7 mouse cellular contexts compared by ENCODE assay signal in the genomic region with DNA sequence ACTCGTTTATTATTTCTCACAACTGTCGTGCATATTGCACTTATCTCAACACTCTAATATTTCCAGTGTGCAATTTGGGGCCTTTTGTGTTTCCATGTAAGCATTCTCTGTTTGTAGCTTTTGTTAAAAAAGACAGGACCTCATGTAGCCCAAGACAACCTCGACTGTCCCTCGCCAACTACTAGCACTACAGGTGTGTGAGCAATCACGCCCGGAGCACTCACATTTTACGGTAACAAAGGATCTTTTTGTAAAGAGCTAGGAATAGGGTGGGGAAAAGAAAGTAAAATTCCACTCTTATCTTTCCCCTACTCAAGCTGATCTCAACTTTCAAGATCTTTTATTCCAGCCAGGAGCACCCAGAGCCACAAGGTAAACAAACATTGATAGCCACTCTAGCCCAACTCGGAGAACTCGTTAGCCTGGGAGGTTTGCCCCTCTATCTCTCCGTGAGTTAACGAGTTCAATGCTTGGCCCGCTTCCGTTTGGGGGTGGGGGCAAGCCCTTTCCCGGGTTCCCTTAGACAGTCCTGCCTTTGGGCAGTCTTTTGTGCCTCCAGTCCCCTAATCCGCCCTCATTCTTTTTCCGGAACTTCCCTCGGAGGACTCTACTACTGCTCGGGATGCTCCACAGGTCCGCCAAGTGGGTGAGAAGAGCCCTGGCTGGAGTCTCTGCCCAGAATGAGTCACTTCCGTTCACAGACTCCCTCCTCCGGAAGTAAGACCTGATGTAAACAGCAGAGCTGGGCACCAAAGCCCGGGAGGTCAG. TPM values are rescaled to one million over a fixed set of nuclear protein-coding genes. Genes with fewer than 3 reads are reported as not detected.
DNase-seq lines count a peak whose midpoint lies in the region; ATAC-seq lines count a peak whose summit lies in the region.

A gene (plus strand): TSS at position 732 of the 768 bp plus-strand sequence.

- H3K36me3 ChIP-seq in intestine, embryonic 16.5 days (ENCODE audit: control insufficient read depth, insufficient read depth, low read length), result no peaks in the 10 kb centered on the region
- no peaks in the 10 kb centered on the region for H3K36me3 ChIP-seq in midbrain, embryonic 11.5 days (ENCODE audit: control insufficient read depth, insufficient read depth, low read length)

- peak; percentile 79 for DNase-seq in adrenal gland, adult 2 months
- DNase-seq in embryo, embryonic 11 days, result peak; percentile 82
- DNase-seq in gastrocnemius, postnatal 25 days, result peak; percentile 67
- DNase-seq in left cerebral cortex, postnatal 4 days, result peak; percentile 43
- DNase-seq in midbrain, embryonic 11.5 days (ENCODE audit: low spot score, missing footprints), result peak; percentile 95
- peak; percentile 53 for DNase-seq in right cerebral cortex, postnatal 4 days

- H3K27ac ChIP-seq in intestine, embryonic 16.5 days (ENCODE audit: low read length), result peak within 1 kb of the TSS; percentile 92
- H3K27ac ChIP-seq in midbrain, embryonic 11.5 days (ENCODE audit: low read depth, low read length), result peak within 1 kb of the TSS; percentile 89

- no peaks in the 10 kb centered on the region for H3K9me3 ChIP-seq in intestine, embryonic 16.5 days (ENCODE audit: control insufficient read depth, low read length)
- H3K9me3 ChIP-seq in midbrain, embryonic 11.5 days (ENCODE audit: control insufficient read depth, low read length), result no peaks in the 10 kb centered on the region

- no peaks in the 10 kb centered on the region for H3K4me1 ChIP-seq in intestine, embryonic 16.5 days (ENCODE audit: control insufficient read depth, insufficient read depth, low read length)
- no peaks in the 10 kb centered on the region for H3K4me1 ChIP-seq in midbrain, embryonic 11.5 days (ENCODE audit: control insufficient read depth, insufficient read depth, low read length)

- 19% methylated on average over 22 of the region's 22 CpGs for WGBS in intestine, embryonic 16.5 days
- 18% methylated on average over 22 of the region's 22 CpGs for WGBS in midbrain, embryonic 11.5 days

- intact Hi-C loops in left cerebral cortex, postnatal 4 days (cut with DNase I), result no loop called here

- peak within 1 kb of the TSS; percentile 73 for H3K4me2 ChIP-seq in intestine, embryonic 16.5 days (ENCODE audit: low read depth, low read length)
- H3K4me2 ChIP-seq in midbrain, embryonic 11.5 days, result peak within 1 kb of the TSS; percentile 55

- no peaks in the 10 kb centered on the region for H3K27me3 ChIP-seq in intestine, embryonic 16.5 days (replicated peaks; ENCODE audit: control insufficient read depth, insufficient read depth, low read length)
- H3K27me3 ChIP-seq in midbrain, embryonic 11.5 days (ENCODE audit: control insufficient read depth, insufficient read depth, low read length), result no peaks in the 10 kb centered on the region

- peak within 1 kb of the TSS; percentile 73 for H3K9ac ChIP-seq in intestine, embryonic 16.5 days (ENCODE audit: low read depth, low read length)
- peak within 1 kb of the TSS; percentile 70 for H3K9ac ChIP-seq in midbrain, embryonic 11.5 days (ENCODE audit: low read length)

- peak within 1 kb of the TSS; percentile 65 for H3K4me3 ChIP-seq in intestine, embryonic 16.5 days (ENCODE audit: low read length)
- H3K4me3 ChIP-seq in midbrain, embryonic 11.5 days (ENCODE audit: low read depth, low read length), result peak within 1 kb of the TSS; percentile 53

- ATAC-seq in intestine, embryonic 16.5 days, result peak; percentile 95
- ATAC-seq in midbrain, embryonic 11.5 days (ENCODE audit: low FRiP score), result peak; percentile 91

RNA-seq across cellular contexts. Expression of the gene that starts here (rescaled TPM):
- not detected for total RNA-seq in adrenal gland, adult 2 months (2021)
- 1.1 and 6.2 TPM in 2 replicates for polyA plus RNA-seq in adrenal gland, adult 2 months (2012; rRNA removed)
- total RNA-seq in gastrocnemius, postnatal 25 days (2021), result not detected
- 0.37 TPM in 1 of 2 replicates, not detected in the other for polyA plus RNA-seq in intestine, embryonic 16.5 days (2015; fragmentation: Nextera tagmentation; extraction: Ambion mirVana)
- total RNA-seq in left cerebral cortex, postnatal 4 days (2021), result under 1 TPM in 1 of 2 experiments, not detected in 1; 0.60 TPM
- 0.22 TPM in 1 of 2 replicates, not detected in the other for polyA plus RNA-seq in midbrain, embryonic 11.5 days (2014; fragmentation: Nextera tagmentation; extraction: Ambion mirVana)

Comparison
In these comparisons a context has a peak if more than half of its experiments do, and no peak if none do; other contexts are left out.
1. Peak in every context shown above with its lines: DNase-seq, ATAC-seq, H3K4me3 ChIP-seq and H3K27ac ChIP-seq.
2. Peak in DNase-seq in gastrocnemius, postnatal 25 days; RNA of the gene not detected or under 1 TPM.
3. Peak in ATAC-seq, H3K4me3 ChIP-seq, H3K27ac ChIP-seq, H3K9ac ChIP-seq and H3K4me2 ChIP-seq in intestine, embryonic 16.5 days; RNA of the gene not detected or under 1 TPM.
4. Peak in DNase-seq in left cerebral cortex, postnatal 4 days; RNA of the gene not detected or under 1 TPM.
5. Peak in DNase-seq, ATAC-seq, H3K4me3 ChIP-seq, H3K27ac ChIP-seq, H3K9ac ChIP-seq and H3K4me2 ChIP-seq in midbrain, embryonic 11.5 days; RNA of the gene not detected or under 1 TPM.
6. DNase-seq: peak in every context shown above with its lines; median percentile 95 in midbrain, embryonic 11.5 days; 82 in embryo, embryonic 11 days; 79 in adrenal gland, adult 2 months; 67 in gastrocnemius, postnatal 25 days; 53 in right cerebral cortex, postnatal 4 days; 43 in left cerebral cortex, postnatal 4 days.